Mouse (Mus musculus) adrenal gland, postnatal 4 days (tissue): ENCODE data around the gene Ap2a2. TPM values are rescaled to one million over a fixed set of nuclear protein-coding genes. Genes with fewer than 3 reads are reported as not detected.
"Not testable (repeated sequence)": the region's sequence is repeated elsewhere in the genome, so short reads cannot be mapped to it uniquely, and the experiment has no call there.

Experiments used
- DNase-seq, 2 experiments: peaks; one replicate each; pipeline ENCODE4 v3.0.0; 2021 to 2022; ENCODE audit warnings: low spot score in 2 of 2, mixed read lengths in 2 of 2
- total RNA-seq, 2 experiments: library from RNA; stranded (reverse); gene quantifications; 2 replicates each; pipeline ENCODE4 v1.2.3; 2021

Gene Ap2a2
- total RNA-seq, 2 experiments from 2014 or later: 75.6 to 81.5 TPM

GRCm38 (mm10) chr7:141592096-141592495 is 30.1 kb downstream of the Ap2a2 start:
- no peak for DNase-seq

- DNase-seq: no peak
Observed at GRCm38 (mm10) chr7:141593056-141593455, 31.1 kb downstream of the Ap2a2 start.

GRCm38 (mm10) chr7:141596971-141597370 is 35.0 kb downstream of the Ap2a2 start:
- no peak for DNase-seq

- no peak for DNase-seq
Observed at GRCm38 (mm10) chr7:141597563-141597962, 35.6 kb downstream of the Ap2a2 start.

GRCm38 (mm10) chr7:141607717-141608116 is 45.7 kb downstream of the Ap2a2 start:
- no peak for DNase-seq

- no peak for DNase-seq
Observed at GRCm38 (mm10) chr7:141609719-141610514, 47.9 kb downstream of the Ap2a2 start.

GRCm38 (mm10) chr7:141611711-141612370 is 49.9 kb downstream of the Ap2a2 start:
- DNase-seq: no peak

GRCm38 (mm10) chr7:141612371-141612760 is 50.4 kb downstream of the Ap2a2 start:
- DNase-seq: no peak

- DNase-seq: peak in 1 of 2 experiments; percentile 11
Observed at GRCm38 (mm10) chr7:141612791-141613190, 50.8 kb downstream of the Ap2a2 start.

- DNase-seq: no peak
Observed at GRCm38 (mm10) chr7:141614329-141614832, 52.4 kb downstream of the Ap2a2 start.

- no peak for DNase-seq
Observed at GRCm38 (mm10) chr7:141624214-141624613, 62.2 kb downstream of the Ap2a2 start.

- DNase-seq: no peak
Observed at GRCm38 (mm10) chr7:141625120-141625810, 63.3 kb downstream of the Ap2a2 start.

GRCm38 (mm10) chr7:141628018-141628417 is 66.0 kb downstream of the Ap2a2 start:
- DNase-seq: no peak

- no peak for DNase-seq
Observed at GRCm38 (mm10) chr7:141629241-141629640, 67.3 kb downstream of the Ap2a2 start.

GRCm38 (mm10) chr7:141638077-141638476 is 76.1 kb downstream of the Ap2a2 start:
- not testable (repeated sequence) for DNase-seq

GRCm38 (mm10) chr7:141638513-141639334 is 76.8 kb downstream of the Ap2a2 start:
- not testable (repeated sequence) for DNase-seq

GRCm38 (mm10) chr7:141639335-141639890 is 77.4 kb downstream of the Ap2a2 start:
- not testable (repeated sequence) for DNase-seq

GRCm38 (mm10) chr7:141642375-141642774 is 80.4 kb downstream of the Ap2a2 start:
- DNase-seq: no peak

GRCm38 (mm10) chr7:141643160-141643559 is 81.2 kb downstream of the Ap2a2 start:
- no peak for DNase-seq

- DNase-seq: no peak
Observed at GRCm38 (mm10) chr7:141647083-141647482, 85.1 kb downstream of the Ap2a2 start.
